Mouse (Mus musculus): ENCODE measurements around the gene Slc4a7. TPM values are rescaled to one million over a fixed set of nuclear protein-coding genes. Genes with fewer than 3 reads are reported as not detected.

The Slc4a7 gene
- polyA plus RNA-seq, 1 experiment from 2014 or later: 8.5 TPM

- 14% methylated on average over 10 of the region's 10 CpGs for WGBS
- no peak overlapping the region for H3K4me2 ChIP-seq (replicated peaks; ENCODE audit: low read depth)
Observed at GRCm38 (mm10) chr14:14803921-14804517, 101.9 kb downstream of the Slc4a7 start.

GRCm38 (mm10) chr14:14804518-14805212 is 102.6 kb downstream of the Slc4a7 start:
- TF ChIP-seq CTCF (IDR thresholded peaks at IDR 0.05; ENCODE audit: low read depth): no peak
- no peaks in the 10 kb centered on the region for H3K4me1 ChIP-seq (replicated peaks; ENCODE audit: control insufficient read depth, insufficient read depth, low read length)
- no peak overlapping the region for H3K9ac ChIP-seq (ENCODE audit: low read depth, low read length)
- H3K4me2 ChIP-seq (replicated peaks; ENCODE audit: low read depth): no peak overlapping the region
- no peaks in the 10 kb centered on the region for H3K36me3 ChIP-seq (ENCODE audit: control insufficient read depth, insufficient read depth)
- no peak overlapping the region for H3K27ac ChIP-seq (ENCODE audit: low read depth, low read length)
- no peak overlapping the region for H3K4me3 ChIP-seq (ENCODE audit: low read depth, low read length)
- ATAC-seq: no peak
- no peaks in the 10 kb centered on the region for H3K9me3 ChIP-seq (ENCODE audit: control insufficient read depth)
- H3K27me3 ChIP-seq (replicated peaks; ENCODE audit: control insufficient read depth, insufficient read depth, low read length): no peaks in the 10 kb centered on the region
- WGBS: 65% methylated on average over 5 of the region's 5 CpGs

More at GRCm38 (mm10) chr14:14803921-14804517, 101.9 kb downstream of the Slc4a7 start:
- Histone ChIP-seq H3K9ac (ENCODE audit: low read depth, low read length) (no peak overlapping the region), H3K4me3 (ENCODE audit: low read depth, low read length) (no peak overlapping the region), H3K4me1 (replicated peaks; ENCODE audit: control insufficient read depth, insufficient read depth, low read length) (no peaks in the 10 kb centered on the region), H3K36me3 (ENCODE audit: control insufficient read depth, insufficient read depth) (no peaks in the 10 kb centered on the region), H3K9me3 (ENCODE audit: control insufficient read depth) (no peaks in the 10 kb centered on the region), H3K27ac (ENCODE audit: low read depth, low read length) (no peak overlapping the region), H3K27me3 (replicated peaks; ENCODE audit: control insufficient read depth, insufficient read depth, low read length) (no peaks in the 10 kb centered on the region)
- ATAC-seq: 0 out of 2 replicates have a peak, but pooled peaks have one; percentile 38
- no peak for TF ChIP-seq CTCF (IDR thresholded peaks at IDR 0.05; ENCODE audit: low read depth)

- ATAC-seq: no peak
- Histone ChIP-seq H3K36me3 (ENCODE audit: control insufficient read depth, insufficient read depth) (no peaks in the 10 kb centered on the region), H3K4me2 (replicated peaks; ENCODE audit: low read depth) (no peak overlapping the region), H3K9me3 (ENCODE audit: control insufficient read depth) (no peaks in the 10 kb centered on the region), H3K27ac (ENCODE audit: low read depth, low read length) (no peak overlapping the region), H3K9ac (ENCODE audit: low read depth, low read length) (no peak overlapping the region), H3K4me1 (replicated peaks; ENCODE audit: control insufficient read depth, insufficient read depth, low read length) (no peaks in the 10 kb centered on the region), H3K27me3 (replicated peaks; ENCODE audit: control insufficient read depth, insufficient read depth, low read length) (no peaks in the 10 kb centered on the region), H3K4me3 (ENCODE audit: low read depth, low read length) (no peak overlapping the region)
- TF ChIP-seq CTCF (IDR thresholded peaks at IDR 0.05; ENCODE audit: low read depth): no peak
- WGBS: 71% methylated on average over 12 of the region's 12 CpGs
Observed at GRCm38 (mm10) chr14:14832520-14833240, 130.6 kb downstream of the Slc4a7 start.

GRCm38 (mm10) chr14:14833498-14833897 is 131.4 kb downstream of the Slc4a7 start:
- TF ChIP-seq CTCF (IDR thresholded peaks at IDR 0.05; ENCODE audit: low read depth): no peak
- no peak for ATAC-seq
- 80% methylated on average over 1 of the region's 1 CpGs for WGBS
- no peaks in the 10 kb centered on the region for H3K9me3 ChIP-seq (ENCODE audit: control insufficient read depth)
- H3K36me3 ChIP-seq (ENCODE audit: control insufficient read depth, insufficient read depth): no peaks in the 10 kb centered on the region
- H3K27ac ChIP-seq (ENCODE audit: low read depth, low read length): no peak overlapping the region
- H3K4me1 ChIP-seq (replicated peaks; ENCODE audit: control insufficient read depth, insufficient read depth, low read length): no peaks in the 10 kb centered on the region
- no peaks in the 10 kb centered on the region for H3K27me3 ChIP-seq (replicated peaks; ENCODE audit: control insufficient read depth, insufficient read depth, low read length)
- no peak overlapping the region for H3K4me3 ChIP-seq (ENCODE audit: low read depth, low read length)
- H3K9ac ChIP-seq (ENCODE audit: low read depth, low read length): no peak overlapping the region
- H3K4me2 ChIP-seq (replicated peaks; ENCODE audit: low read depth): no peak overlapping the region

- H3K9me3 ChIP-seq (ENCODE audit: control insufficient read depth): no peaks in the 10 kb centered on the region
- no peak overlapping the region for H3K4me3 ChIP-seq (ENCODE audit: low read depth, low read length)
- H3K27me3 ChIP-seq (replicated peaks; ENCODE audit: control insufficient read depth, insufficient read depth, low read length): no peaks in the 10 kb centered on the region
- H3K4me1 ChIP-seq (replicated peaks; ENCODE audit: control insufficient read depth, insufficient read depth, low read length): no peaks in the 10 kb centered on the region
- no peaks in the 10 kb centered on the region for H3K36me3 ChIP-seq (ENCODE audit: control insufficient read depth, insufficient read depth)
- no peak overlapping the region for H3K9ac ChIP-seq (ENCODE audit: low read depth, low read length)
- WGBS: 83% methylated on average over 2 of the region's 2 CpGs
- no peak for TF ChIP-seq CTCF (IDR thresholded peaks at IDR 0.05; ENCODE audit: low read depth)
- H3K4me2 ChIP-seq (replicated peaks; ENCODE audit: low read depth): no peak overlapping the region
- H3K27ac ChIP-seq (ENCODE audit: low read depth, low read length): no peak overlapping the region
- ATAC-seq: no peak
Observed at GRCm38 (mm10) chr14:14834266-14834665, 132.2 kb downstream of the Slc4a7 start.

GRCm38 (mm10) chr14:14837627-14838026 is 135.5 kb downstream of the Slc4a7 start:
- H3K4me3 ChIP-seq (ENCODE audit: low read depth, low read length): no peak overlapping the region
- no peak overlapping the region for H3K27ac ChIP-seq (ENCODE audit: low read depth, low read length)
- H3K4me1 ChIP-seq (replicated peaks; ENCODE audit: control insufficient read depth, insufficient read depth, low read length): no peaks in the 10 kb centered on the region
- 57% methylated on average over 4 of the region's 4 CpGs for WGBS
- ATAC-seq: no peak
- no peaks in the 10 kb centered on the region for H3K9me3 ChIP-seq (ENCODE audit: control insufficient read depth)
- no peak overlapping the region for H3K4me2 ChIP-seq (replicated peaks; ENCODE audit: low read depth)
- H3K36me3 ChIP-seq (ENCODE audit: control insufficient read depth, insufficient read depth): no peaks in the 10 kb centered on the region
- H3K27me3 ChIP-seq (replicated peaks; ENCODE audit: control insufficient read depth, insufficient read depth, low read length): no peaks in the 10 kb centered on the region
- no peak for TF ChIP-seq CTCF (IDR thresholded peaks at IDR 0.05; ENCODE audit: low read depth)
- H3K9ac ChIP-seq (ENCODE audit: low read depth, low read length): no peak overlapping the region

Measured in intestine, postnatal 0 days (tissue).